Mouse (Mus musculus) G1E-ER4 (cell line): ENCODE results near the gene Ifi35. TPM values are rescaled to one million over a fixed set of nuclear protein-coding genes. Genes with fewer than 3 reads are reported as not detected.

ENCODE experiments used
- GATA1 ChIP-seq: IDR thresholded peaks from one replicate; pipeline ENCODE4 v1.8.0; 2012; ENCODE audit warnings: low read length, inconsistent platforms
- polyA plus RNA-seq: library from polyadenylated mRNA; stranded (reverse); fragments of >175 nt; gene quantifications from 2 replicates; pipeline ENCODE4 v1.2.3, GENCODE M21; 2012

The Ifi35 gene
- 35.5 and 37.1 TPM in 2 replicates for polyA plus RNA-seq

- TF ChIP-seq GATA1, result no peak
Observed at GRCm38 (mm10) chr11:101448274-101448746, at the start of gene Ifi35. TSS of gene Ifi35 (plus strand) at chr11:101448407.

DNA sequence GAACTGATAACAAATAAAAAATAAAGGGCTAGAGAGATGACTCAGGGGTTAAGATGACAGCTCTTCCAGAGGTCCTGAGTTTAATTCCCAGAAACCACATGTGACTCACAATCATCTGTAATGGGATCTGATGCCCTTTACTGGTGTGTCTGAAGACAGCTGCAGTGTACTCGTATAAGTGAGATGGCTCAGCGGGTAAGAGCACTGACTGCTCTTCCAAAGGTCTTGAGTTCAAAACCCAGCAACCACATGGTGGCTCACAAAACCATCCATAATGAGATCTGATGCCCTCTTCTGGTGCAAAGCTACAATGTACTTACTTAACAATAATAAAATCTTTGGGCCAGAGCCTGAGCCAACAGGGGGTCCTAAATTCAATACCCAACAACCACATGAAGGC lies 32.9 kb upstream of the Ifi35 start:
- no peak for TF ChIP-seq GATA1

DNA sequence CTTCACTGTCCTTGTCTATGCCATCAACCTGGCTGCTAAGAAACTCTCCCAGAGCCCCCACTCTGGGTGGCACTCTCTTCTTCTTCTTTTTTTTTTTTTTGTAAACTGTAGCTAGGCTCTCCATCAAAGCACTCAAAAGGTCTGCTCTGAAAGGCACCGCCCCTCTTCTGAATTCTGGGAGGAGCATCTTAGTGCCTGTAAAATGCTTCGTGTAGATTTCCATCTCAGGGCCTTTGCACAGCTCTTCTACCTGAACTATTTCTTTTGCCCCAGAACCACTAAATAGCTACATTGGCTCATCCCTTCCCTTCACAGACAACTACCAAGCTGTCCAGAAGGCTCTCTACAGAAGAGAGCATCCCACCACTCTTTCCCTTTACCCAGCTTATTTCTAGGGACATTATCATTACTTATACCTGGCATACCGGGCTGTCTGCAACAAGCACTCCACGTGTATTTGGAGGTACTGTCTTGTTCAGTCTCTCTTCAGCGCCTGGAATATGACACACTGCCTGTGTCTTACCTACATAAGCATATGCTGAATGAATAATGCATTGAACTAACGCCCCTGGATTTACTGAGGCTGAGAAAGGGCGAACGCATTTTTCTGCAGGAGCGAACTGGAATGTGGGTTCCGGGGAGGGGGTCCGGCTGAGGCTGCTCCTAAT lies 31.6 kb upstream of the Ifi35 start:
- no peak for TF ChIP-seq GATA1

DNA sequence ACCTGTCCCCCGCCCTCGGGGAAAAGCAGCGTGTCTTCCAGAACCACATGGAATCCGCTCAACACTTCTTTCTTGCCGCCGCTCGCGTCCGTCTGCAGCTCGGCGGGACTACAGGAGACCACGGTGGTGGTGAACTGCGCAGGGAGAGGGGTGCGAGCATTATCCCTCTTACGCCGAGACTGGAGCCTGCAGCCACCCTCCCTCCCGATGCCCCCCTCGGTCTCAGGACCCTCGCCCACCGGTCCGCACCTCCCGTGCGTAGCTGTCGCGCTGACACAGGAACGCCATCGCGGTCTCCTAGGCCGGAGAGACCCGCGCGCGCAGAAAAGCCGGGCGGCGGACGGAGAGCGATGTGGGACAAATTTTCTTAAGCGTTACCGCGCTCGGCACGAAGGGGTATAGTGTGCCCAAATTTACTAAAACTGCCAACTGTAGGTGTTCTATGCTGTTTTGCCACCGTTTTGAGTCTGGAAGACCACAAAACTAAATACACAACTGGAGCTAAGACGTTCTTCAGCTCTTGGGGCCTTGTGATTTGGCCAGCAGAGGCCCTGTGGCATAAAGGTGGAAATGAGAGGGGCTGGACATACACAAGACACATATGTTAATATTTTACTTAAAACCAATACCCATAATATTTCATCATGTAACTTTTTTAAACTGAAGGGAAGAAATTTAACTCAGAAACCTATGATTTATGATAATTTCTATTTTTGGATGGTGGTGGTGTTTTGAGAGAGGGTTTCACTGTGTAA lies 30.9 kb upstream of the Ifi35 start, which contains the start of gene Aarsd1:
TSS of gene Aarsd1 (minus strand) at position 515 of the 755 bp plus-strand sequence.
- TF ChIP-seq GATA1, result no peak

DNA sequence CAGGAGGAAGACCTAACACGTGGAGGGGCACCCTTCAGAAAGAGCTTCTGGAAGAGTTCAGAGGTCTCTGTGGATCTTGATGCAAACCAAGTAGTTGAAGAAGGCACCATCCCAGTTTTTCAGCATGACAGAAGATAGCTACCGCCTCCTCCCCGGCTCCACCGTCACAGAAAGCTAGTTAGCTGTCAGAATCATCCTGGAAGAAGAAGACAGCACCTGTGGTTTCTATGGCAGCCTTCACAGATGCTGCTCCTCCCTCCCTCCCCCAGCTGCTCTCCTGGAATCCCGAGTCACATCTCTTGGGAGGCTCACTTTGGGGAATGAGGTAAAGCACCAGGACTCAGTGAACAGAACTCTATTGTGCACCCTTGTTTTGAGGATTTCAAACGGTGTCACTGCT lies 29.2 kb upstream of the Ifi35 start:
- TF ChIP-seq GATA1, result no peak

- TF ChIP-seq GATA1, result no peak
Observed at GRCm38 (mm10) chr11:101419610-101420009, 28.6 kb upstream of the Ifi35 start.

DNA sequence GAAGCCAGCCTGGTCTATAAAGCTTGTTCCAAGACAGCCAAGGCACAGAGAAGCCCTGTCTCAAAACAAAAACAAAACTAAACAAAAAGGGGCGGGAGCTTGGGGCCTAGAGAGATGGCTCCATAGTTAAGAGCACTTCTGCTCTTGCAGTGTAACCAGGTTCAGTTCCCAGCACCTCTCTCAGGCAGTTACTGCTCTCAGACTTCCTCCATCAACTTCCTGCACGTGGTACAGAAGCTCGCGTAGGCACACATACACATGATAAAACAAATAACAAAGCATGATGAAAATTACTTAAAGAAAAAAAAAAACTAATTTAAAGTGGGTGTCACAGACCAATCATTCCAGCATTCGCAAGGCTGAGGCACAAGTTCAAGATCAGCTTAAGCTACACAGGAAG lies 28.1 kb upstream of the Ifi35 start:
- no peak for TF ChIP-seq GATA1

DNA sequence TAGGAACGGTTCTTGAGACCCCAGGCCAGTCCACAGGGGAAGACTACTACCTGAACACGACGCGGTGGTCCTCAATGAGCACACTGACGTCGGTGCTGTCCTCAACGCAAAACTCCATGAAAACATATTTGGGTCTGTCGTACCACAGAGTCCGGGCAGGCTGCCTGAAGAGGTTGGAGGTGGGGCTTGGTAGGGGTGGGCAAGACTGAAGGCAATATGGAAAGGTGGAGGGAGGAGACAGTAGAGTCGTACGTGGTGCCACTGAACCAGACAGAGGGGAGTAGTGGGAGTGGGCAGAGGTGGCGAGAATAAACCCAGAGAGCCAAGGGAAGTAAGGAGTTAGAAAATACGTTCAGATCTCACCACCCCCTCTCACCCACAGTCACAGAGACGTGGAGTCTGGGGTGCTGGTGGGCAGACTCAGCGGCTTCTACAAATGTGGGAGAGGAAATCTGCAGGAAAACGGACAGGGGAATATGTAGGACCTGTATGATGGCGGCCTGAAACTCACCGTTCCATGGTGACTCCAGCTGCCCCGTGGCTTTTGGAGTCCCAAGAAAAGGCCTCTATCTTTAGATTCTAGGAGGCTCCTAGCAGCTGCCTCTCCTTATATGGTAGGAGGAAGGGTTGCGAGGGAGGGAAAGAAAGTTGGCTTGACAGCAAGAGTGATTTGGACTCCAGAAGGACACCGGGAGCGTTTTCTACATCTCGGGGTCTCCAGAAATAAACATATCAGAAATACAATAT lies 23.9 kb upstream of the Ifi35 start, which contains the start of gene Gm27029:
TSS of gene Gm27029 (minus strand) at position 692 of the 747 bp plus-strand sequence.
- TF ChIP-seq GATA1, result no peak

GRCm38 (mm10) chr11:101424925-101425813 lies 23.0 kb upstream of the Ifi35 start, which contains the start of the genes Rundc1 and Ptges3l:
TSS of gene Rundc1 (plus strand) at chr11:101425085.
TSS of gene Ptges3l (minus strand) at chr11:101425333.
- no peak for TF ChIP-seq GATA1

DNA sequence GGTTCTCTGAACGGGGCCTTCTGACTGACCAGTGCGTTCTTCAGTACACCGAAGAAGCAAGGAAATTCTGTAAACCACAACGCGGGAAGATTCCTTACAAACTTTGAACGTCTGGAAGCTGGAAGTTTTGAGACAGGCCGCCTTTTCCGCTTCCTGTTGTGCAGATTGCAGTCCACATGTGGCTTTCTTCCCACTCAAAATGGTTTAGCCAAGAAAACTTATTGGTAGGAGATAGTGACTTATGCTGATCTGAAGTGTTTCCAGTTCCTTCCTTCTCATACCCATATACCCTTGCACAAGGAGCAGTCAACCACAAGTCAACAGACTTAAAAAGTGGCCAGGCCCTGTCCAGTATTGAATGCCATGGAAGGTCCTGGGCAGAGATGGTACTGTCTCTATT lies 22.0 kb upstream of the Ifi35 start:
- TF ChIP-seq GATA1, result no peak

- no peak for TF ChIP-seq GATA1
Observed at GRCm38 (mm10) chr11:101431327-101431726, 16.9 kb upstream of the Ifi35 start.

DNA sequence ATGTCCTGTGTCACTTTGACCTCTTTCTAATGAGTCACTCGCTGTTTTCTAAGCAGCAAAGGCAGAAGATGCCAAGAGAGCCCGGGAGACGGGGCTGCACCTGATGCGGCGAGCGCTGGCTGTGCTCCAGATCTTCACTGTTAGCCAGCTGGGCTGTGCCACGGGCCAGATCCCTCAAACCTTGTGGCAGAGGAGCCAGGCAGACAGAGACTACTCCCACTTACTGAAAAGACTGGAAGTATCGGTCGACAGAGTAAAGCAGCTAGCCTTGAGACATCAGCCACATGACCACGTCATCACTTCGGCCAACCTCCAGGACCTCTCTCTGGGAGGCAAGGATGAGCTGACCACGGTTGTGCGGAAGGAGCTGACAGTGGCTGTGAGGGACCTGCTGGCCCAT lies 14.8 kb upstream of the Ifi35 start:
- TF ChIP-seq GATA1, result no peak

- no peak for TF ChIP-seq GATA1
Observed at GRCm38 (mm10) chr11:101435831-101436230, 12.4 kb upstream of the Ifi35 start.

DNA sequence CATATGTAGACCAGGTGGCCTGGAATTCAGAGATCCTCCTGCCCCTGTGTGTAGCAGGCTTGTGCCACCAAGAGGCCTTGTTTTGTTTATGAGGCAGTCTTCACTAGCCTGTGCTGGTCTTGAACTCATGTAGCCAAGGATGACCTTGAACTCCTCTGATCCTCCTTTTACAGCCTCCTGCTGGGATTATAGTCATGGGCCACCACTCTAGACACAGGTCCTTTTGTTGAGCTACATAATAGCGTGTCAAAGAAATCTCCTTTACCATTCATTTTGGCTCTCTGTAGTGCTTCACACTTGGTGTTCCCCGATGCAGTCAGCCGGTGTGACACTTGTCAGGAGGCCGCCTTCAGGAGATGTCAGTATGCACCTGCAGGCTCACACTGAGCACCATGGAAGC lies 11.3 kb upstream of the Ifi35 start:
- no peak for TF ChIP-seq GATA1
